Comparison of ENCODE assay signal across 20 mouse cellular contexts in genomic region chr1:184100927-184101749, GRCm38 (mm10).
A peak's percentile ranks its signal among the peaks of the same experiment; 100 is the strongest.
DNase-seq lines count a peak whose midpoint lies in the region; ATAC-seq lines count a peak whose summit lies in the region.
"Had no signal": no experiment of that assay in that cellular context is flagged by ENCODE, and none has a peak within 500 bp of the region (broad histone marks: within the 10 kb centered on the region; RNA-seq: fewer than 3 reads in every experiment).

No protein-coding gene starts in this region.

- no peak overlapping the region for H3K9ac ChIP-seq in intestine, embryonic 16.5 days (ENCODE audit: low read depth, low read length)
- H3K9ac ChIP-seq: hindbrain, embryonic 13.5 days; intestine, embryonic 15.5 days; limb, embryonic 15.5 days had no signal

- H3K27me3 ChIP-seq in intestine, embryonic 16.5 days (replicated peaks; ENCODE audit: control insufficient read depth, insufficient read depth, low read length), result no peaks in the 10 kb centered on the region
- H3K27me3 ChIP-seq: hindbrain, embryonic 13.5 days; intestine, embryonic 15.5 days; limb, embryonic 15.5 days had no signal

- peak; percentile 69 for DNase-seq in A20 (ENCODE audit: low read depth, low spot score)
- peak; percentile 22 for DNase-seq in CD4-positive helper T cell, adult 2 months (ENCODE audit: low read depth, low spot score)
- peak; percentile 51 for DNase-seq in induced T-regulatory cell, adult 2 months (ENCODE audit: low read depth)
- peak; percentile 49 to 61 for DNase-seq in thymus, postnatal 10 days (ENCODE audit: low spot score in 2 of 2)
- no peak for DNase-seq in adrenal gland, postnatal 36 days
- no peak for DNase-seq in lung, adult 18-20 months
- DNase-seq: cerebellum, adult 18-20 months; cerebellum, postnatal 36 days; gastrocnemius, postnatal 10 days; heart, adult 2 months; heart, postnatal 10 days; kidney, postnatal 4 days; retina, postnatal 1 day; right cerebral cortex, postnatal 4 days had no signal

- H3K4me2 ChIP-seq in intestine, embryonic 16.5 days (ENCODE audit: low read depth, low read length), result no peak overlapping the region
- H3K4me2 ChIP-seq: hindbrain, embryonic 13.5 days; intestine, embryonic 15.5 days; limb, embryonic 15.5 days; midbrain, embryonic 11.5 days had no signal

- no peak overlapping the region for H3K4me3 ChIP-seq in intestine, embryonic 16.5 days (ENCODE audit: low read length)
- H3K4me3 ChIP-seq: heart, adult 2 months; hindbrain, embryonic 13.5 days; intestine, embryonic 15.5 days; limb, embryonic 15.5 days had no signal

- ATAC-seq in intestine, embryonic 16.5 days, result no peak
- ATAC-seq: intestine, embryonic 15.5 days had no signal

- H3K27ac ChIP-seq in intestine, embryonic 16.5 days (ENCODE audit: low read length), result no peak overlapping the region
- H3K27ac ChIP-seq: heart, adult 2 months; hindbrain, embryonic 13.5 days; intestine, embryonic 15.5 days; limb, embryonic 15.5 days; macrophage had no signal

- no peaks in the 10 kb centered on the region for H3K4me1 ChIP-seq in intestine, embryonic 16.5 days (ENCODE audit: control insufficient read depth, insufficient read depth, low read length)
- H3K4me1 ChIP-seq: hindbrain, embryonic 13.5 days; intestine, embryonic 15.5 days; limb, embryonic 15.5 days had no signal

- no peaks in the 10 kb centered on the region for H3K36me3 ChIP-seq in intestine, embryonic 16.5 days (ENCODE audit: control insufficient read depth, insufficient read depth, low read length)
- H3K36me3 ChIP-seq: hindbrain, embryonic 13.5 days; intestine, embryonic 15.5 days; limb, embryonic 15.5 days had no signal

- WGBS in intestine, embryonic 16.5 days, result 86% methylated on average over 9 of the region's 9 CpGs

- no peaks in the 10 kb centered on the region for H3K9me3 ChIP-seq in intestine, embryonic 16.5 days (ENCODE audit: control insufficient read depth, low read length)
- H3K9me3 ChIP-seq: hindbrain, embryonic 13.5 days; intestine, embryonic 15.5 days; limb, embryonic 15.5 days had no signal

Comparison
In these comparisons a context has a peak if more than half of its experiments do, and no peak if none do; other contexts are left out.
1. DNase-seq: peak in A20 (single experiment), CD4-positive helper T cell, adult 2 months (single experiment), induced T-regulatory cell, adult 2 months (single experiment) and thymus, postnatal 10 days (2 of 2); none in adrenal gland, postnatal 36 days (0 of 2) and lung, adult 18-20 months (0 of 2).